Mouse (Mus musculus) thymus, adult 2 months (tissue): Measurements from ENCODE around the gene Asb3.
"Not testable (repeated sequence)": the region's sequence is repeated elsewhere in the genome, so short reads cannot be mapped to it uniquely, and the experiment has no call there.

Source experiments
- CTCF ChIP-seq: fragments of 200-500 bp; IDR thresholded peaks from 2 replicates; pipeline ENCODE4 v1.5.1; 2012; ENCODE audit warnings: mild to moderate bottlenecking, control low read depth, low read length, moderate library complexity, borderline replicate concordance; ENCODE audit not compliant: control insufficient read depth, poor library complexity, insufficient read depth; ENCODE audit errors: extremely low read depth
- POLR2A ChIP-seq: fragments of 200-500 bp; IDR thresholded peaks from 2 replicates; pipeline ENCODE4 v1.6.1; 2012; ENCODE audit warnings: mild to moderate bottlenecking, low read length, control low read depth, moderate library complexity; ENCODE audit not compliant: control insufficient read depth, poor library complexity, insufficient read depth; ENCODE audit errors: extremely low read depth

DNA sequence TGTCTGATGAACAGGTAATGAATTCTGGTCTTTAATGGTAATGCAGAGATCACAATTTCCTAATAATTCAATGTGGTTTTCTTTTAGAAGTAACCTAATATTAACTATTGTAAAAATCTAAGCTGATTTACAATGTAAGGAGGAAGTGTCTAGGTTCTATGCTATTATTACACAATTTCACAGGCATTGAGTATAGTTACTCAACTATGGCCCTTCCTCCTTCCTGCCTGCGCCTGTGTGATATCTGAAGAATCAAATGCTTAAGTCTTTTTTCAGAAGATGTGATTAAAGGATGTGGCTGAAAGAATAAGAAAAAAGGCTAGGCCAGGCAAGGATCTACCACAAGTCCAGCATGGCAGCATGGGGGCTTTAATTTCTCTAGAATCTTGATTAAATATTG, 249.6 kb downstream of the Asb3 start:
- TF ChIP-seq CTCF, POLR2A: not testable (repeated sequence)
